Mouse (Mus musculus) c-Kit-positive CD71-positive TER-119-positive erythroid progenitor cells, embryonic 14.5 days (primary cell): Measurements from ENCODE around the gene Kctd12b.
"Not testable (repeated sequence)": the region's sequence is repeated elsewhere in the genome, so short reads cannot be mapped to it uniquely, and the experiment has no call there.

Source experiments
- DNase-seq: peaks from one replicate; pipeline ENCODE4 v3.0.0-alpha.2; 2013; ENCODE audit warnings: low spot score

Gene Kctd12b

DNA sequence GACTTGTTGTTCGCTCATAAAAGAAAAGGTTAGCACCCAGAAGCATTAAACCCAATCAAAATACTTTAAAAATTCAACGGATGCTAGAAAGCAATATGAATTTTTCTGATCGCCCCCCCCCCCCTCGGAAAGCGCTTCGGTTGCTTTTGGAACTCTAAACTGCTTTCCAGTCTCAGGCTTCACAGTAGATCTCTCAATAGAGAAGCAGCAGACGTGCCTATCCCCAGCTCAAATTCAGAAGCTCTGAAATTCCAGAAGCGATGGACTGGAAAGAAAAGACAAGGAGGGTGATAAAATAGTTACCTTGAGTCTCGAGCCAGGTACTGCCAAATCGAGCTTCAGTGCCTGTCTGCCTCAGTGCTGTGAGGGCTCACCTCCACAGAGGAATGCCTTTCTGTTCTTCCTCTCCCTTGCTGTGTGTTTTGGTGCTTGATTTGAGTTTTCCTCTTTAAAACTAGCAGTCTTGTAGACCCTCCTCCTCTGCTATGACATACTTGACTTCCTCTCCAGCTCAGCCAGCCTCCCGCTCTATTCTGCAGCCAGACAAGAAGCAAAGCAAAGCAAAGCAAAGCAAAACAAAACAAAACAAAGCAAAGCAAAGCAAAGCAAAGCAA, at the start of gene Kctd12b:
TSS of gene Kctd12b (minus strand) at position 610 of the 614 bp plus-strand sequence.
- DNase-seq = no peak

DNA sequence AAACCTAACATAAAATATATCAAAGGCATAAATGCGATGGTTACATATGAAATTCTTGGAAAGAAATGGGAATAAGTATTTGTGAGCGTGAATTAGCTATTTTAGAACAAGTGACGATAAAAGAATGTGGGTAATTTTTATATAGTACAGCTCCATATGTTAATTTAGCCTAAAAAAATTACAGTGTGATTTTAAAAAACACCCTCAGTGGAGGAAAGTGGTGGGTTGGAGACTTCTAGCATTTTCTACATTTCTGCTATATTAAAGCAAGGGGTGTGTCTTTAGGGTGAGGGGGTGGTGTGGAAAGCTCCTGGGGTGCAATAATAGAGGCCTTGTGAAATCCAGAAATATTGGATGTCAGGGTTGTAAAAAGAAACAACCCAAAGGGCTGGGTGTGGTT, 46.3 kb upstream of the Kctd12b start:
- DNase-seq = no peak

DNA sequence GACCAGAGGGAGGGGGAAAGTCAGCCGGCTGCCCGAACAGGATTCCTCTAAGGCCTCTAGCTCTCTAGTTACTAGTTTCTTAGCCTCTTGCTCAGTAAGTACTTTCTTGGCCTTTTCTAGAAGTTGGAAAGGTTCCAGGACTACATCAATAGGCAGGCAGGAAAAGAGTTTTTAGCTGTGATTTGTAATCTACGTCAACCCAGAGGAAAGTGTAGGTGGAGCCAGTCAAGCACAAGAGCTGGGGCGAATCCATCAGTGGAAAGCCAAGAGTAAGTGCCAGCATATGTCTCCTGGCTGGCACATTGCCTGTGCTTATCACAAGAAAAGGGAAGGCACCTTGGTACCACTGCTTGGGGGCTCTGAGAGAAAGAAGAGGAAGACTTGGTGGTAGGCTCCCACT, 39.5 kb upstream of the Kctd12b start:
- DNase-seq = no peak

DNA sequence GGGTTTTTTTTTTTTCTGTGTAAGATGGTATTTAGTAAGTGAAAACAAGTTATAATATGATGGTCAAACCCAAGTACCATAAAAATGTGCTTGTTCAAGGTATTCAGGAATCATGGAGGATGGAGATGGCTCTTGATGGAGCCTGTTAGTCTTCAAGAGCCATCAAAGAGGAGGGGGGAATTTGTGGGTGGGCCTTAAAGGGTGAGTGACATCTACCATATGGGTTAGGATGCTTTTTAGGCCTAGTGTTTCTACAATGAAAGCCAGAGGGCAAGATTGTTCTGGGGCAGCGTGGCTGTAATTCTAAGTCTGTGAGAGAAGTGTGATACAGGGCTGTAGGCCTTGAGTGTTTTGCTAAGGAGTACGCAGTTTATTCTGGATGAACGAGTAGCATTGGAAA, 28.2 kb upstream of the Kctd12b start:
- no peak for DNase-seq

DNA sequence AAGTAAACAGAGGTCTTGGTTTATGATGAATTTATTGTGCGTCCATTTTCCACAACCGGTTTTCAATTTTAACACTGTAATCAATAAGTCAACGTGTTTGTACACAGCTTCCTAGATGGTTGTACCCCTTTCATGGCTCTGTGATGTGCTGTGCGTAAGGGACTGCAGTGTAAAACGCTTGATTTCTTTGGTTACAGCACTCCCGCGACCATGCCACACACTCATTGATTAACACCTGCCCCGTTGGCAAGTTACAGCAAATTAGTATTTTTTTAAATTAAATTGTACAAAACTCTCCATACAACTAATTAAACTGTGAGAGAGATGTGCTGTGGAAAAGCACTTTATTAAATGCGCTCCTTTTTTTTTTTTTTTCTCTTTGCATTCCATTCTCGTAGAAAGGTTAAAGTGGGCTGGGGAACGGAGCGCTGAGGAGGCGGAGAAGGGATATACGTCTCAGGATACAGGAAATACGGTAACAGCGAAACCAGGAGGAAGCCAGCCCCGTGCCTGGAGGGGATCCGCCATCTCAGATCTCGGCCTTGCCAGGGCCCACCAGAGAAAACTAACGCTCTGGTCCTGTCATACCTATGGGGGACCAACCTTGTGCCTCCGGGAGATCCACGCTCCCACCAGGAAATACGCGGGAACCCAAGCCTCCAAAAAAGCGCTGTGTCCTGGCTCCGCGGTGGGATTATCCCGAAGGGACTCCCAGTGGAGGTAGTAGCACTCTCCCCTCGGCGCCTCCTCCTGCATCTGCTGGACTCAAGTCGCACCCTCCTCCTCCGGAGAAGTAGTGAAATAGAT, 27.1 kb upstream of the Kctd12b start, which contains the start of gene Nbdy:
TSS of gene Nbdy (plus strand) at position 481 of the 807 bp plus-strand sequence.
- DNase-seq = peak; percentile 41

DNA sequence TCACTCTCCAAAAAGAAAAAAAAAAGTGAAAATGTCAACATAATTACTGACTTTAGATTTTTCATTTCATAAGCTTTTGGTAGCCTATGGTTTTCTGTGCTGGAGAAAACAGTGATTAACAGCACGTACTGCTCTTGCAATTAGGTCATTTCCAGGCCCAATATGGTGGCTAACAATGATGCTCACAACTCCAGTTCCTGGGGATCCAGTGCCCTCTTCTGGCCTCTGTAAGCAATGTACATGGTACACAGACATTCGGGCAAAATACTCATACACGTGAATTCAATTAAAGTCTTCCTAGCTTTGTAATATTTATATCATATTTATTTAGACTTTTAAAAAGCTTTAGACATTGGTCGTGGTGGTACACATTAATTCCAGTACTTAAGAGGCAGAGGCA, 23.4 kb upstream of the Kctd12b start:
- DNase-seq = no peak

DNA sequence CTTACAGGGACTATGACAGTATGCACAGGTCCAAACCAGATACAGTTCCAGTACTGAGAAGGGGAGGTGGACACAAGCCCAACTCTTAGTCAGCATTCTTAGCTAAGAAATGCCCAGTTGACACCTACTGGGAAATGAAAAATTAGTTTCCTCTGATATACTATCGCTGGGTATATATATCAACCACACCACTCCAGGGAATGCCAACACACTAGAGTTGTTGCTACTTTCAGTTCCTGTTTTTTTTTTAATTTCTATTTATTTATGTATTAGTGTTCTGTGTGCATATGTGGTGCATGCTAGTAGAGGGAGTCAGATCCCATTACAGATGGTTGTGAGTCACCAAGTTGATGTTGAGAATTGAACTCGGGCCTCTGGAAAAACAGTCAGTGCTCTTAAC, 20.5 kb upstream of the Kctd12b start:
- DNase-seq = no peak

DNA sequence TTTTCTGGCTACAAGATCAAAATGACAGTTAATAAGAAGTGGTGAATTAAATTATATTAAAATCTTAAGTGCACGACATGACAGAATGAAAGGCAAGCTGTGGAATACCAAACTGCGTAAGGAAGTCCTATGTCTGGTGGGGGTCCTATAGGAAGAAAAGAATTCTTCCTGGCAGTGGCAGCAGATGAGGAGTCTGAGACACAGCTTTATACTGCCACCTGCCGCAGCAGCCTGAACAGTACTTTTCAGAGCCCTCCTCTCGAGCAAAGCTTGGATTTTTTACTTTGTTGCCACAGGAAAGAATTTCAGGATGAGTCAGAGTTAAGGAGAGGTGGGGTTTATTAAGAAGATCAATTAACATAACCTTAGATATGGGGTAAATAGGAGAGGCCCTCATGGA, 11.5 kb upstream of the Kctd12b start:
- DNase-seq = no peak

DNA sequence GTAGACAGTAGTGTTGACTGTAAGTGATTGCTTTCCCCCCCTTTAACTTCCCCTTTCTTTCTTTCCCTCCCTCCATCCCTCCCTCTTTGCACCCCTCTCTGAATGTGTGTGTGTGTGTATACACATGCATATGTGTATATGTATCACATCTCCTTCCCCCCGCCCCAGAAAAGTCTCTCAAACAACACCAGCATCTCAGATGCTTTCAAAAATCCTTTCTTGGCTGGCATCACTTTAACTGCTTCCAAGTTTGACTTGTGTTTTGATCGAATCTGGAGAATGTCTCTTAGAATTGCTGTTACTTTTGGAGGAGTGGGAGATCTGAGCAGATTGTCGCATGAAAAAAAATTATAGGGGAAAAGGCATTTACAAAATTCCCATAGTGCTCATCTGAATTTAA, 4.3 kb upstream of the Kctd12b start:
- DNase-seq = no peak

DNA sequence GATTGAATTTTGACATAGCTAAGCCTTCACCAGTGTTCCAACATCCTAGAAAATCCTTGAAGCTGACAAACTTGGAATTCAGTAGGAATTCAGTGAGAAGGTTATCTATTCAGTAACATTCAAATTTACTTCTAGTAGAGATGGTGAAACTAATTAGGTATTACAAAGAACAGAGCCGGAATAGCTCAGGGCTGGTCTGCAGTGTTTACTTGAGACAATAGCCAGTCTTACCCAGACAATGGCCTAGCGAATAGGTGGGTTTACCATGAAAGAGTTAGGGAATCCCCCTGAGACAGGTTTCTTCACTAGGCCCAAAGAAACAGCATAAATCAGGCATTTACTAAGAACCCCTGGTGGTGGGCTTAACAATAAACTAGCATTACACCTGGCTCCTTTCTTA, 28.0 kb downstream of the Kctd12b start:
- DNase-seq = not testable (repeated sequence)

DNA sequence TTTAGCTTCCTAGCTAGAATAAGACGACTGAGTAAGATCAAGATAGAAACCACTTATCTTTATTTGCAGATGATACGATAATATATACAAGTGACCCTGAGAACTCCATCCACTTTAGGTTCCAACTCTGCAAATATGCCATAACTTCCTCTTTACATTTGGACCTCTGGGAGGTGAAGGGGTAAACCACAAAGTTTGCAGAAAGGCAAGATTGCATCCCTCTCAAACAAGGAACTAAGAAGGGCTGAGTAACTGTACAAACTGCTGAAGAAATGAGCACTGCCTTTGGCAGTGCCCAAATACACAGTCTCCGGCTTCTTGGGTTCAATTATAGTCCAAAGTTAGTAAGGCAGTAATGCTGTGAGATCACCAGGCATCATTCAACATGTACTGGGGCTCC, 31.3 kb downstream of the Kctd12b start:
- no peak for DNase-seq

DNA sequence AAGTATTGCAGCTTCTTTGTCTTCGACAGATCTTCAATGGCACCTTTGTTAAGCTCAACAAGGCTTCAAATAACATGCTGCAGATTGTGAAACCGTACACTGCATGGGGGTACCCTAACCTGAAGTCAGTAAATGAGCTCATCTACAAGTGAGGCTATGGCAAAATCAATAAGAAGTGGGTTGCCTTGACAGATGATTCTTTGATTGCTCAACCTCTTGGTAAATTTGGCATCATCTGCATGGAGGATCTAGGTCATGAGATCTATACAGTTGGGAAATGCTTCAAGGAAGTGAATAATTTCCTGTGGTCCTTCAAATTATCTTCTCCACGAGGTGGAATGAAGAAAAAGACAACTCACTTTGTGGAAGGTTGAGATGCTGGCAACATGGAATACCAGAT, 39.2 kb downstream of the Kctd12b start:
- DNase-seq = no peak

DNA sequence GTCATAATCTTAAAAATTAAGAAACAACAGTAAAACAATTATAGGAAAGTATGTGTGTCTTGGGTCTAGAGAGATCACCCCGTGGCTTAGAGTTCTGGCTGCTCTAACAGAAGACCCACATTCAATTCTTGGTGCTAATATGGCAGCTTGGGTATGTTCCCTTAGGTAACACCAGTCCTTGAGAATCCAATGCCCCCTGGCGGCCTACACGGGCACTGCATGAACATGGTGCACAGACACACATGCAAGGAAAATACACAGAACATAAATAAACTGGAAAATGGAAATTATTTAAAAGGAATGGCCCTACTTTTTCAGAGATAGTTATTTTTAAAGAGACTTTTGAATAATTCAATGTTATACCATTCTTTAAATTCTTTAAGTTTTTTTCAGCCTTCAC, 55.6 kb downstream of the Kctd12b start:
- DNase-seq = peak; percentile 23

DNA sequence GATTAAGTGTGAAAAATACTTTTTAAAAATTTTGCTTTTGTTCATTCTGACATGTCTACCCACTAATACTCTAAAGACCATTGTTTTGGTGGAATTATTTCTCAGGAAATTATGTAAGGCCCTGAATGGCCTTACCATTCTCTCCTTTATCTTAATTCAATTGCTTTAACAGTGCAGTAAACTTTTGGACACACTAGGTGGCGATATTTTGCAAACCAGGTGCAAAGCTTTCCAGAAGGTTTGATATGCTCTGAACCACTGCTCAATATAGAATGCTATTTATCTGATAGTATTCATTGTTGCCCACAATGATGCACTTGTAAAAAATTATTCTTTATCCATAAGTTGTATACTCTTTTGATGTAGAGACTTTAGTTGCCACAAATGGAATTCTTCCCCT, 59.9 kb downstream of the Kctd12b start:
- no peak for DNase-seq
